In genomic region chr15:25933685-25934108, GRCm38 (mm10) we compare ENCODE assay signal across 13 mouse cellular contexts. TPM values are rescaled to one million over a fixed set of nuclear protein-coding genes. Genes with fewer than 3 reads are reported as not detected.
DNase-seq lines count a peak whose midpoint lies in the region; ATAC-seq and TF ChIP-seq lines count a peak whose summit lies in the region.
"Had no signal": no experiment of that assay in that cellular context is flagged by ENCODE, and none has a peak within 500 bp of the region (broad histone marks: within the 10 kb centered on the region; RNA-seq: fewer than 3 reads in every experiment).

No protein-coding gene starts in this region.

- no peaks in the 10 kb centered on the region for H3K9me3 ChIP-seq in kidney, postnatal 0 days (replicated peaks; ENCODE audit: low read length)
- no peaks in the 10 kb centered on the region for H3K9me3 ChIP-seq in E14TG2a.4 (ENCODE audit: low read length)
- H3K9me3 ChIP-seq: hindbrain, embryonic 12.5 days had no signal

- H3K27ac ChIP-seq in kidney, postnatal 0 days = peak overlapping the region; percentile 67
- H3K27ac ChIP-seq in brown adipose tissue, adult 24 weeks (replicated peaks; ENCODE audit: low read depth, low read length) = no peak overlapping the region
- H3K27ac ChIP-seq: hindbrain, embryonic 12.5 days; layer of hippocampus, adult 2 months had no signal

- no peak for DNase-seq in kidney, postnatal 0 days (ENCODE audit: low spot score)
- DNase-seq in kidney, adult 8-10 months = no peak
- no peak for DNase-seq in urinary bladder, postnatal 10 days (ENCODE audit: low spot score)
- no peak for DNase-seq in B cell, adult 2 months
- DNase-seq: adrenal gland, postnatal 10 days; cerebellum, adult 11 months; left cerebral cortex, postnatal 4 days; thymus, postnatal 25 days had no signal

- no peak overlapping the region for H3K4me3 ChIP-seq in kidney, postnatal 0 days (replicated peaks; ENCODE audit: low read depth, low read length)
- H3K4me3 ChIP-seq in E14TG2a.4 (replicated peaks; ENCODE audit: low read length) = peak overlapping the region; percentile 52
- H3K4me3 ChIP-seq in brown adipose tissue, adult 24 weeks (ENCODE audit: insufficient read depth, low read depth, low read length) = peak overlapping the region; percentile 16; the same call in 1 of the 2 replicates
- H3K4me3 ChIP-seq: hindbrain, embryonic 12.5 days; layer of hippocampus, adult 2 months had no signal

- H3K4me2 ChIP-seq in kidney, postnatal 0 days (ENCODE audit: low read length) = peak overlapping the region; percentile 23; the same call in 1 of the 2 replicates
- H3K4me2 ChIP-seq: hindbrain, embryonic 12.5 days had no signal

- no peaks in the 10 kb centered on the region for H3K36me3 ChIP-seq in kidney, postnatal 0 days (ENCODE audit: insufficient read depth, low read length)
- H3K36me3 ChIP-seq in E14TG2a.4 (ENCODE audit: insufficient read depth, low read length) = no peaks in the 10 kb centered on the region
- H3K36me3 ChIP-seq: hindbrain, embryonic 12.5 days had no signal

- peak; percentile 51 for ATAC-seq in kidney, postnatal 0 days (replicated peaks; ENCODE audit: low FRiP score, low read depth)
- 0 out of 2 replicates have a peak, but pooled peaks have one; percentile 15 for ATAC-seq in megakaryocyte-erythroid progenitor cell, adult 5-6 weeks (replicated peaks; ENCODE audit: low FRiP score, low TSS enrichment, poor library complexity, severe bottlenecking)

- H3K9ac ChIP-seq in kidney, postnatal 0 days (ENCODE audit: low read depth, low read length) = no peak overlapping the region
- H3K9ac ChIP-seq: hindbrain, embryonic 12.5 days had no signal

- no peaks in the 10 kb centered on the region for H3K27me3 ChIP-seq in kidney, postnatal 0 days (ENCODE audit: insufficient read depth, low read length)
- no peaks in the 10 kb centered on the region; the same call in 1 of the 2 replicates for H3K27me3 ChIP-seq in E14TG2a.4 (ENCODE audit: insufficient read depth, low read length)
- H3K27me3 ChIP-seq: hindbrain, embryonic 12.5 days had no signal

- WGBS in kidney, postnatal 0 days = 46% methylated on average over 7 of the region's 7 CpGs

- no peak for TF ChIP-seq CTCF in kidney, postnatal 0 days (IDR thresholded peaks at IDR 0.05; ENCODE audit: low read depth)
- no peak for TF ChIP-seq CTCF in E14TG2a.4 (conservative IDR thresholded peaks at IDR 0.05; ENCODE audit: low read length)

- H3K4me1 ChIP-seq in kidney, postnatal 0 days (replicated peaks; ENCODE audit: insufficient read depth, low read length) = peaks cover 14% of the 10 kb centered on the region
- peaks cover 18% of the 10 kb centered on the region for H3K4me1 ChIP-seq in E14TG2a.4 (replicated peaks; ENCODE audit: low read depth, low read length)
- H3K4me1 ChIP-seq in brown adipose tissue, adult 24 weeks (ENCODE audit: control insufficient read depth, insufficient read depth, insufficient read length, low read length) = peaks cover 15% of the 10 kb centered on the region

RNA-seq across cellular contexts. Expression of gene Zfp622, which starts 50.5 kb away (rescaled TPM):
- polyA plus RNA-seq in kidney, postnatal 0 days (2015; fragmentation: Nextera tagmentation; extraction: Ambion mirVana) = 23.2 and 27.3 TPM in 2 replicates
- polyA plus RNA-seq in brown adipose tissue, adult 24 weeks (2012; ENCODE audit: insufficient read depth, insufficient read length, missing spikeins) = 15.4 and 16.8 TPM in 2 replicates
- 41.5 and 46.7 TPM in 2 replicates for total RNA-seq in megakaryocyte-erythroid progenitor cell, adult 5-6 weeks (2014; fragmentation: Nextera tagmentation)
- 101 and 106 TPM in 2 replicates for total RNA-seq in megakaryocyte-erythroid progenitor cell, adult 5-6 weeks (2017)
